Mouse (Mus musculus) adipocyte (in vitro differentiated cells): ENCODE measurements around the gene Cnot10.
A peak's percentile ranks its signal among the peaks of the same experiment; 100 is the strongest.

Source experiments
- DNase-seq: peaks from one replicate; pipeline ENCODE4 v3.0.0-alpha.2; 2016; ENCODE audit warnings: low spot score

Gene Cnot10

GRCm38 (mm10) chr9:114650938-114651634 is 11.1 kb upstream of the Cnot10 start:
- no peak for DNase-seq

- DNase-seq, result no peak
These were observed 9.4 kb upstream of the Cnot10 start for GRCm38 (mm10) chr9:114649371-114649770.

- DNase-seq, result peak; percentile 61
These were observed 8.5 kb upstream of the Cnot10 start for GRCm38 (mm10) chr9:114648472-114648871.

GRCm38 (mm10) chr9:114647506-114648432 is 7.8 kb upstream of the Cnot10 start:
- DNase-seq, result peak; percentile 14

GRCm38 (mm10) chr9:114646556-114647505 is 6.8 kb upstream of the Cnot10 start:
- DNase-seq, result no peak

- peak; percentile 26 for DNase-seq
These were observed 717 bp downstream of the Cnot10 start for GRCm38 (mm10) chr9:114639186-114639748.

GRCm38 (mm10) chr9:114636751-114637150 is 3.2 kb downstream of the Cnot10 start:
- no peak for DNase-seq

GRCm38 (mm10) chr9:114636150-114636549 is 3.8 kb downstream of the Cnot10 start:
- DNase-seq, result no peak

- DNase-seq, result peak; percentile 26
These were observed 7.7 kb downstream of the Cnot10 start for GRCm38 (mm10) chr9:114632331-114632730.

GRCm38 (mm10) chr9:114626726-114627125 is 13.3 kb downstream of the Cnot10 start:
- no peak for DNase-seq

GRCm38 (mm10) chr9:114624178-114624577 is 15.8 kb downstream of the Cnot10 start:
- DNase-seq, result no peak

- no peak for DNase-seq
These were observed 18.8 kb downstream of the Cnot10 start for GRCm38 (mm10) chr9:114621149-114621548.

- peak; percentile 34 for DNase-seq
These were observed 25.6 kb downstream of the Cnot10 start for GRCm38 (mm10) chr9:114614176-114614953.

GRCm38 (mm10) chr9:114613026-114613425 is 27.0 kb downstream of the Cnot10 start:
- peak; percentile 68 for DNase-seq

- peak; percentile 83 for DNase-seq
These were observed 27.4 kb downstream of the Cnot10 start for GRCm38 (mm10) chr9:114612566-114612965.

GRCm38 (mm10) chr9:114610266-114610665 is 29.7 kb downstream of the Cnot10 start:
- DNase-seq, result no peak

GRCm38 (mm10) chr9:114603876-114604540 is 36.0 kb downstream of the Cnot10 start:
- no peak for DNase-seq

GRCm38 (mm10) chr9:114601096-114601495 is 38.9 kb downstream of the Cnot10 start:
- no peak for DNase-seq

GRCm38 (mm10) chr9:114585017-114585345 is 55.0 kb downstream of the Cnot10 start:
- DNase-seq, result peak; percentile 12
